Mouse (Mus musculus) liver, embryonic 14.5 days (tissue): ENCODE results near the gene Amph.
A peak's percentile ranks its signal among the peaks of the same experiment; 100 is the strongest.

Experiments used
- CTCF ChIP-seq: IDR thresholded peaks from 2 replicates; pipeline ENCODE4 v1.5.1; 2016; ENCODE audit warnings: antibody characterized with exemption, low read depth, control low read depth
- EP300 ChIP-seq: IDR thresholded peaks from 2 replicates; pipeline ENCODE4 v1.6.1; 2016; ENCODE audit warnings: antibody characterized with exemption, low read depth

DNA sequence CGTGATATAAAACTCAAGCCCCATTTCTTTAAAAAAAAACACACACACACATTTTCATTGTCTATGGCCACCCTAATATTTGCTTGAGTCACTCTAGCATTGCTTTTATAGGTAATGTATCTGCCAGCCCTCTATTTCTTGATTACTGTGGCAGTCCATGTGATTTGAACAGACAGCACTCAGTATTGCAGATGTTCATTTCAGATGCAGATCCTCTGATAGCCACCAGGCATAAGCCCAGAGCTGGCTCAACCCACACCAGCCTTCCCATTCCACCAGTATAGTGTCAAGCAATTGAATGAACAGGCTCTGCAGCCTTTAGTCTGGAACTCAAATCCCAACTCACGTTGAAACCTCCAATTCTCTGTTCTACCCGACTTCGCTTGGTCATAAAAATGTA lies 246.8 kb downstream of the Amph start:
- TF ChIP-seq CTCF (no peak), EP300 (peak; percentile 54)
